Mouse (Mus musculus) cerebellum, postnatal 36 days (tissue): ENCODE results near the gene Kndc1.

Source experiments
- DNase-seq, 2 experiments: peaks; one replicate each; pipeline ENCODE4 v3.0.0; 2021 to 2022; ENCODE audit warnings: mixed read lengths in 2 of 2

Kndc1 gene

DNA sequence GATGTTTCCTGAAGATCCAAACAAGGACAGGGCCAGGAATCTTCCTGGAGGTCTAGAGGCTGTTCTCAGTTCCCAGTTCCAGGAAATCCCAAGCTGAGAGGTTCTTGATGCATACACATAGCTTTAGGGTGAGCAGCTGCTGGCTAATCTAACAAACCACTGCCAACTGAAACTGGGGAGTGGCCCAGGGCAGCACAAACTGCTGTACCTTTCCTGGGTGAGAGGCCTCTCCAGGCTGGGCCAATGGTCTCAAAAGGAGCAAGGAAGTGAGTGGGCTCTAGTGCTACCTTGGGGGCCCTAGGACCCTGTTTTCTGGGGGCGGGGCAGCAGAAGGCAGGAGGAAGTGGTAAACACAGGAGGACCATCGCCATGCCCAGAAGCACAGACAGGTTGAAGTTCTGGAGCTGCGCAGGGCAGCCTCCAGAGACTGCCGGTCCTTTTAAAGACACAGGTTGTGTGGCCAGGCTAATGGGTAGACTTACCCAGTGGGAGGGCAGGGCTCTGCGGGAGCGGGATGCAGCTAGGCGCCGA, 96.4 kb downstream of the Kndc1 start:
- no peak for DNase-seq
